Mouse (Mus musculus): ENCODE data around the gene Nt5c1b. TPM values are rescaled to one million over a fixed set of nuclear protein-coding genes. Genes with fewer than 3 reads are reported as not detected.

Gene Nt5c1b
- polyA plus RNA-seq (2015; fragmentation: Nextera tagmentation; extraction: Ambion mirVana): 0.16 and 0.19 TPM in 2 replicates

DNA sequence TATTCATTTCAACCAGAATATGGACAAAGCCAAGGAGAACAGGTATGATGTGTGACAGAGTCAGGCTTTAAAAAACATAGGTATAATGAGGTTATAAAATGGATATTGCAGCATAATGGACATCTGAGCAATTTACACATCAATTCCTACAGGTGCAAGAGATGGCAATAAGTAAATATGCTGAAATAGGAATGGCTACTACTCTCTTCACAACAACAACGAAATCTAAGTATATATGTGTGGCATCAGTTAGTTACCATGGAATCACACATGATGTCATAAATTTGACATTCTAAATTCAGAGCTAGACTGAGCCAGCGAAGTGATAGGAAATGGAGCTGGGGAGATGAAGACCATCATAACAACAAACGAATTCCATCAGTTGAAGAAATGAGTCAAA lies at the start of gene Nt5c1b:
Gene Nt5c1b, plus strand, starts transcription at position 301 of the 400 bp plus-strand sequence.

DNA sequence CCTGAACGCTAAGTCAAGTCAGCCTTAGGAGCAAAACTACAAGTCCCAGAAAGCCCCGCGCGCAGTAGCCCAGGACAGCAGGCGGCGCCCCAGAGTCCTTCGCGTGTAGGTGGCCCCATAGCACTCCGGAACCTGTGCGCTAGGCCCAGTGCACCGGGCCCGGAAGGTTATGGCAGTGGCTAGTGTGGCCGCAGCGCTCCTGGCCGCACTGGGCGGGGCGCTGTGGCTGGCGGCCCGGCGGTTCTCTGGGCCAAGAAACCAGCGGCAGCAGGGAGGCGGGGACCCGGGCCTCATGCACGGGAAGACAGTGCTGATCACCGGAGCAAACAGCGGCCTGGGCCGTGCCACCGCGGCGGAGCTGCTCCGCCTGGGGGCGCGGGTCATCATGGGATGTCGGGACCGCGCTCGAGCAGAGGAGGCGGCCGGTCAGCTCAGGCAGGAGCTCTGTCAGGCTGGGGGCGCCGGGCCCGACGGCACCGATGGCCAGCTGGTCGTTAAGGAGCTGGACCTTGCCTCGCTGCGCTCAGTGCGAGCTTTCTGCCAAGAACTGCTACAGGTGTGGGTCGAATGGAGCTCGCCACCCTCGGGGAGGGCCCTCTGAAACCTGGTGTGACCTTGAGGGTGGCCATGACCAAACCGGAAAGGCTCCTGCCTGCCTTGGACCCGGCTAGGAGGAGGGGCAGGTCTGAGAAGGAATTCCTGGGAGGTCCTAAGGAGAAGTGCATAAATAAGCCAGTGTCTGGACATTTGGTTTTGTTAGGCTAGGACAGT lies 21.1 kb downstream of the Nt5c1b start, which contains the start of gene Rdh14:
Gene Rdh14, plus strand, starts transcription at position 102 of the 771 bp plus-strand sequence.

Other genes with a start within 250 kb of the Nt5c1b start
- 49.6 and 51.1 TPM in 2 replicates for gene Rdh14, start 20.8 kb downstream of the Nt5c1b start, polyA plus RNA-seq (2015; fragmentation: Nextera tagmentation; extraction: Ambion mirVana)